Mouse (Mus musculus): ENCODE results near the gene Slc7a1.

DNA sequence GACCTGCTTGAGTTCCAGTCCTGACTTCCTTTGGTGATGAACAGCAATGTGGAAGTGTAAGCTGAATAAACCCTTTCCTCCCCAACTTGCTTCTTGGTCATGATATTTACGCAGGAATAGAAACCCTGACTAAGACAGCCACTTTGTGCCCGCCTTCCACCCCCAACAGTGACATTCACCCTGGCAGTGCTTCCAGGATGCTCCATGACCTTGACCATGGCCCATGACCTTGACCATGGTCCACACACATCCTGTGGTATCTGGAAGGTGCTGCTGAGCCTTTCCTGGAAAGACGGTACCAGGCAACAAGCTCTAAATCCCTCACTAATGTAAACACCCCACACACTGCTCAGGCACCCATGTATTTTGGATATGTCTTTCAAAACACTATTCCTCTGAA is 21.0 kb downstream of the Slc7a1 start:
- no peak for TF ChIP-seq POLR2A (IDR thresholded peaks at IDR 0.05; ENCODE audit: low read depth, low read length)
- TF ChIP-seq CTCF (IDR thresholded peaks at IDR 0.05; ENCODE audit: extremely low read depth, insufficient read depth, insufficient read length, insufficient replicate concordance), result no peak

Data from spleen, adult 2 months (tissue).